Mouse (Mus musculus): Measurements from ENCODE around the gene Nceh1. TPM values are rescaled to one million over a fixed set of nuclear protein-coding genes. Genes with fewer than 3 reads are reported as not detected.

Gene Nceh1
- polyA plus RNA-seq, 1 experiment from 2014 or later, result 3.0 TPM

DNA sequence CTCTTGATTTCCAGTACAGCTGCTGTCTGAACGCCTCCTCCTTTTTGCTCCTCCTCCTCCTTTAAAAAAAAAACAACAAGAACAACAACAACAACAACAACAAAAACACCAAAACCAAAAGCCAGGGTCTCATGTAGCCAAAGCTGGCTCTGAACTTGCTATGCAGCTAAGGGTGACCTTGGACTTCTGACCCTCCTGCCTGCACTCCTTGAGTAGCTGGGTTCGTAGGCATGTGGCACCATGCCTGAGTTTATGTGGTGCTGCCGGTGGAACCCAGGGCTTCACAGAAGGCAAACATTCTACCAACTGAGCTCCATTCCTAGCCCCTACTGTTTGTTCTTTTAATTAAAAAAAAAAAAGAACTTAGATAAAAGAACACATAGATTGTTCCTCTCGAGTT is 50.6 kb downstream of the Nceh1 start:
- no peaks in the 10 kb centered on the region for H3K4me1 ChIP-seq (replicated peaks; ENCODE audit: control insufficient read depth, insufficient read depth, low read length)
- no peak overlapping the region for H3K27ac ChIP-seq (ENCODE audit: low read depth, low read length)
- H3K4me2 ChIP-seq (replicated peaks; ENCODE audit: low read depth, low read length), result no peak overlapping the region
- DNase-seq (ENCODE audit: low spot score), result no peak
- 87% methylated on average over 4 of the region's 4 CpGs for WGBS
- H3K4me3 ChIP-seq (ENCODE audit: low read depth, low read length), result no peak overlapping the region
- H3K9ac ChIP-seq (ENCODE audit: low read depth, low read length), result no peak overlapping the region
- H3K9me3 ChIP-seq (ENCODE audit: control insufficient read depth, low read length), result no peaks in the 10 kb centered on the region
- ATAC-seq (ENCODE audit: low FRiP score), result no peak
- no peaks in the 10 kb centered on the region for H3K27me3 ChIP-seq (ENCODE audit: control insufficient read depth, insufficient read depth, low read length)
- no peaks in the 10 kb centered on the region for H3K36me3 ChIP-seq (ENCODE audit: control insufficient read depth, insufficient read depth, low read length)

DNA sequence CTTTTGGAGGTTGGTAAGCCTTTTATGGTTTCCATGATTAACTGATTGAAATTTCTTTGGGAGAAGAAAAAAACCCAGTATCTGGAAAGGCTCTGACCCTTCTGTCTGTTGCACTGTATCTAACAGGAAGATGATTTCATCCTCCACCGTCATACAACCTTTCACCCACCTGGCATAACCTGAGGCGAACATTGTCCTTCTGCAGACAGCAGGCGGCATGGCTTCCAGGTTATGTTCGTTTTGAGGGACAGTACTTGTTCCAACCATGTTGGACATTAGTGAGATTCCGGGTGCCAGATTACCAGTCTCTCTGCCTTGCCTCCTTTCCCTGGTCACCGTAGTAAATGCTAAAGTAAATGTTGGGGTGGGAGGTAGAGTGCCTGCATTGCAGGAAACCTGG is 51.1 kb downstream of the Nceh1 start:
- Histone ChIP-seq H3K4me2 (replicated peaks; ENCODE audit: low read depth, low read length) (no peak overlapping the region), H3K9me3 (ENCODE audit: control insufficient read depth, low read length) (no peaks in the 10 kb centered on the region), H3K9ac (ENCODE audit: low read depth, low read length) (no peak overlapping the region), H3K4me1 (replicated peaks; ENCODE audit: control insufficient read depth, insufficient read depth, low read length) (no peaks in the 10 kb centered on the region), H3K27ac (ENCODE audit: low read depth, low read length) (no peak overlapping the region), H3K4me3 (ENCODE audit: low read depth, low read length) (no peak overlapping the region), H3K27me3 (ENCODE audit: control insufficient read depth, insufficient read depth, low read length) (no peaks in the 10 kb centered on the region), H3K36me3 (ENCODE audit: control insufficient read depth, insufficient read depth, low read length) (no peaks in the 10 kb centered on the region)
- 92% methylated on average over 6 of the region's 6 CpGs for WGBS
- DNase-seq (ENCODE audit: low spot score) (no peak), ATAC-seq (ENCODE audit: low FRiP score) (no peak)

DNA sequence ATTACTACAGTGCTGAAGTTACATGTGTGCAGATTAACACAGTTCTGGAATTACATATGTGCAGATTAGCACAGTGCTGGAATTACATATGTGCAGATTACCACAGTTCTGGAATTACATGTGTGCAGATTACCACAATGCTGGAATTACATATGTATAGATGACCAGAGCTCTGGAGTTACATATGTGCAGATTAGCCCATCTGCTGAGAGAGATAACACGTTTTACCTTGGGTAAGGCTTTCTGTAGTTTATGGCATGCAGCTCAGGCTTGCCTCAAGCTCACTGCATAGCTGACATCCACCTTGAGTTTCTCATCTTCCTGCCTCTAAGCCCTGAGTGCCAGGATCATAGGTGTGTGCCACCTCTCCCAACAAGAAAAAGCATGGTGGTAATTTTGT is 52.2 kb downstream of the Nceh1 start:
- 60% methylated on average over 1 of the region's 1 CpGs for WGBS
- Histone ChIP-seq H3K27ac (ENCODE audit: low read depth, low read length) (no peak overlapping the region), H3K9me3 (ENCODE audit: control insufficient read depth, low read length) (no peaks in the 10 kb centered on the region), H3K4me3 (ENCODE audit: low read depth, low read length) (no peak overlapping the region), H3K4me1 (replicated peaks; ENCODE audit: control insufficient read depth, insufficient read depth, low read length) (no peaks in the 10 kb centered on the region), H3K27me3 (ENCODE audit: control insufficient read depth, insufficient read depth, low read length) (no peaks in the 10 kb centered on the region), H3K36me3 (ENCODE audit: control insufficient read depth, insufficient read depth, low read length) (no peaks in the 10 kb centered on the region), H3K9ac (ENCODE audit: low read depth, low read length) (no peak overlapping the region), H3K4me2 (replicated peaks; ENCODE audit: low read depth, low read length) (no peak overlapping the region)
- no peak for DNase-seq (ENCODE audit: low spot score)
- no peak for ATAC-seq (ENCODE audit: low FRiP score)

DNA sequence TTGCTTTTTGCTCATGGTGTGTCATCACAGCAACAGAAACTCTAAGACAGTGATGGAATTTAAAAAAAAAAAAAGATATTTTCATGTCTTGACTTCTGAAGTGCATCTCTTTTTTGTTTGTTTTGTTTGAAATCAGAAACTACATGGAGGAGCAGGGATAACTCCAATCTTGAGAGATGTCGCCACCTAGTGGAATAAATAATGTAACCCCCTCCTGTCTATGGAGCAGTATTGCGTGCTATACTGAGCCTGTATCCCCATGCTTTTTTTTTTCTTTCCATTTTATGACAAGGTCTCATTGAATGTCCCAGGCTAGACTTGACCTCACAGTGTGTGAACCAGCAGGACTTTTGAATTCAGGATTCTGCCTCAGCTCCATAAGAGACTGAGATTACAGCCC is 54.5 kb downstream of the Nceh1 start:
- Histone ChIP-seq H3K4me3 (ENCODE audit: low read depth, low read length) (no peak overlapping the region), H3K27me3 (ENCODE audit: control insufficient read depth, insufficient read depth, low read length) (no peaks in the 10 kb centered on the region)
- ATAC-seq (ENCODE audit: low FRiP score), result peak; percentile 56; the same call in 1 of the 2 replicates

DNA sequence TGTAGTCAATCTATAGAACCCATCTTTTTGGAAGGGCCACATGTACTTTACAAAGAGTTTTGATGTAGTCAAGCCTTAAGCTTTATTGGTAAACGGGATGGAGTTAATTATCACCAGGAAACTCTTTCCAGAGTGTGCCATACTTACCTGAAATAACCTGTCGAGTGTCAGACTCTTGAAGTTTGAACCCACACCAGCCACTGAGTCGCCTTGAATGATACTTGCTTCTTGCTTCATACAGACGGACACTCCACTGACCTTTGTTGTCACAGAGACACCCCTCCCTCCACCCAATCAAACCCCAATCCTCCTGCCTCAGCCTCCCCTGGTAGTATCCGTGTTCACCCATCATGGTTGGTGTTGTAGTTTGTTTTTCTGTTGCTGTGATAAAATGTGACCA is 55.8 kb downstream of the Nceh1 start:
- Histone ChIP-seq H3K36me3 (ENCODE audit: control insufficient read depth, insufficient read depth, low read length) (no peaks in the 10 kb centered on the region), H3K9me3 (ENCODE audit: control insufficient read depth, low read length) (no peaks in the 10 kb centered on the region), H3K9ac (ENCODE audit: low read depth, low read length) (no peak overlapping the region), H3K4me3 (ENCODE audit: low read depth, low read length) (no peak overlapping the region), H3K27ac (ENCODE audit: low read depth, low read length) (no peak overlapping the region), H3K4me1 (replicated peaks; ENCODE audit: control insufficient read depth, insufficient read depth, low read length) (no peaks in the 10 kb centered on the region), H3K4me2 (replicated peaks; ENCODE audit: low read depth, low read length) (no peak overlapping the region), H3K27me3 (ENCODE audit: control insufficient read depth, insufficient read depth, low read length) (no peaks in the 10 kb centered on the region)
- ATAC-seq (ENCODE audit: low FRiP score) (no peak), DNase-seq (ENCODE audit: low spot score) (no peak)
- WGBS, result 88% methylated on average over 5 of the region's 5 CpGs

More for the DNA sequence above, 54.5 kb downstream of the Nceh1 start:
- H3K4me2 ChIP-seq (replicated peaks; ENCODE audit: low read depth, low read length), result no peak overlapping the region
- H3K9ac ChIP-seq (ENCODE audit: low read depth, low read length), result no peak overlapping the region
- H3K9me3 ChIP-seq (ENCODE audit: control insufficient read depth, low read length), result no peaks in the 10 kb centered on the region
- no peaks in the 10 kb centered on the region for H3K4me1 ChIP-seq (replicated peaks; ENCODE audit: control insufficient read depth, insufficient read depth, low read length)
- no peaks in the 10 kb centered on the region for H3K36me3 ChIP-seq (ENCODE audit: control insufficient read depth, insufficient read depth, low read length)
- DNase-seq (ENCODE audit: low spot score), result peak; percentile 56
- no peak overlapping the region for H3K27ac ChIP-seq (ENCODE audit: low read depth, low read length)
- whole genome bisulfite sequencing, result 17% methylated on average over 2 of the region's 2 CpGs

DNA sequence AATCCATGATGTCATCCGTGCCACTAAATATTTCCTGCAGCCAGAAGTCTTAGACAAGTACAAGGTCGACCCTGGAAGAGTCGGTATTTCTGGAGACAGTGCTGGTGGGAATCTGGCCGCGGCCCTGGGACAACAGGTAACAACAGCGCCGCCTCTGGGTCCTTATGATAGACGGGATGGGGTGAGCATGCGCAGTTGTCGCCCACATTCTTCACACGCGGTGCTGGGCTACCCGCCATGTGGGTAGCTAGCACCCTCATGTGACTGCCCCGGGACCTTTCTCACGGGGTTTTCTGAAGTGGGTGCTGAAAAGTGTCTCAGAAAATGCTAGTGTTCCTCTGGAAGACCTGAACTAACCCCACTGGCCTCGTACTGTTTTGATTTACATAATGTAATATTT is 56.8 kb downstream of the Nceh1 start:
- H3K4me1 ChIP-seq (replicated peaks; ENCODE audit: control insufficient read depth, insufficient read depth, low read length), result no peaks in the 10 kb centered on the region
- H3K4me2 ChIP-seq (replicated peaks; ENCODE audit: low read depth, low read length), result no peak overlapping the region
- no peak for ATAC-seq (ENCODE audit: low FRiP score)
- no peak overlapping the region for H3K4me3 ChIP-seq (ENCODE audit: low read depth, low read length)
- H3K27me3 ChIP-seq (ENCODE audit: control insufficient read depth, insufficient read depth, low read length), result no peaks in the 10 kb centered on the region
- H3K27ac ChIP-seq (ENCODE audit: low read depth, low read length), result no peak overlapping the region
- H3K9ac ChIP-seq (ENCODE audit: low read depth, low read length), result no peak overlapping the region
- no peaks in the 10 kb centered on the region for H3K9me3 ChIP-seq (ENCODE audit: control insufficient read depth, low read length)
- WGBS, result 90% methylated on average over 16 of the region's 16 CpGs
- DNase-seq (ENCODE audit: low spot score), result no peak
- no peaks in the 10 kb centered on the region for H3K36me3 ChIP-seq (ENCODE audit: control insufficient read depth, insufficient read depth, low read length)

- ATAC-seq (ENCODE audit: low FRiP score) (no peak), DNase-seq (ENCODE audit: low spot score) (no peak)
- H3K27me3 ChIP-seq (ENCODE audit: control insufficient read depth, insufficient read depth, low read length), result no peaks in the 10 kb centered on the region
- no peak overlapping the region for H3K4me3 ChIP-seq (ENCODE audit: low read depth, low read length)
- no peaks in the 10 kb centered on the region for H3K4me1 ChIP-seq (replicated peaks; ENCODE audit: control insufficient read depth, insufficient read depth, low read length)
- H3K27ac ChIP-seq (ENCODE audit: low read depth, low read length), result no peak overlapping the region
- H3K9ac ChIP-seq (ENCODE audit: low read depth, low read length), result no peak overlapping the region
- H3K9me3 ChIP-seq (ENCODE audit: control insufficient read depth, low read length), result no peaks in the 10 kb centered on the region
- 93% methylated on average over 9 of the region's 9 CpGs for WGBS
- no peak overlapping the region for H3K4me2 ChIP-seq (replicated peaks; ENCODE audit: low read depth, low read length)
- no peaks in the 10 kb centered on the region for H3K36me3 ChIP-seq (ENCODE audit: control insufficient read depth, insufficient read depth, low read length)
Observed at GRCm38 (mm10) chr3:27241864-27242263, 59.1 kb downstream of the Nceh1 start.

DNA sequence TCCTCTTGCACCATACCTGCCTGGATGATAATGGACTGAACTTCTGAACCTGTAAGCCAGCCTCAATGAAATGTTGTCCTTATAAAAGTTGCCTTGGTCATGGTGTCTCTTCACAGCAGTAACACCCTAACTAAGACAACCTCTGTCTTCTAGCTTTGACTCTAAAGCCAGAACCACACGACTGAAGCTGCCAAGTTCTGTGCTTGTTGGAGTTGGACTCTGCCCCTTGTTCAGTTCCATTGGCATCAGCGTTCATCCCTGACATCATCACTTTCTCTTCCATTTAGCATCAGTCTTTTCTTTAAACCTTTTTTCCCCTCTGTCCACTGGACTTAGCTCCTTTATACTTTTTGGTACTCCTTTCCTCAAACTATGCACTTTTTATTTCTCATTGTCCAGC is 63.4 kb downstream of the Nceh1 start:
- DNase-seq (ENCODE audit: low spot score) (no peak), ATAC-seq (ENCODE audit: low FRiP score) (no peak)
- WGBS, result 83% methylated on average over 2 of the region's 2 CpGs
- no peak overlapping the region for H3K4me3 ChIP-seq (ENCODE audit: low read depth, low read length)
- H3K4me1 ChIP-seq (replicated peaks; ENCODE audit: control insufficient read depth, insufficient read depth, low read length), result no peaks in the 10 kb centered on the region
- H3K27me3 ChIP-seq (ENCODE audit: control insufficient read depth, insufficient read depth, low read length), result no peaks in the 10 kb centered on the region
- H3K4me2 ChIP-seq (replicated peaks; ENCODE audit: low read depth, low read length), result no peak overlapping the region
- H3K27ac ChIP-seq (ENCODE audit: low read depth, low read length), result no peak overlapping the region
- H3K36me3 ChIP-seq (ENCODE audit: control insufficient read depth, insufficient read depth, low read length), result no peaks in the 10 kb centered on the region
- no peak overlapping the region for H3K9ac ChIP-seq (ENCODE audit: low read depth, low read length)
- H3K9me3 ChIP-seq (ENCODE audit: control insufficient read depth, low read length), result no peaks in the 10 kb centered on the region

- Histone ChIP-seq H3K9me3 (ENCODE audit: control insufficient read depth, low read length) (no peaks in the 10 kb centered on the region), H3K4me2 (replicated peaks; ENCODE audit: low read depth, low read length) (no peak overlapping the region), H3K4me3 (ENCODE audit: low read depth, low read length) (no peak overlapping the region), H3K9ac (ENCODE audit: low read depth, low read length) (no peak overlapping the region), H3K27me3 (ENCODE audit: control insufficient read depth, insufficient read depth, low read length) (no peaks in the 10 kb centered on the region), H3K4me1 (replicated peaks; ENCODE audit: control insufficient read depth, insufficient read depth, low read length) (no peaks in the 10 kb centered on the region), H3K27ac (ENCODE audit: low read depth, low read length) (no peak overlapping the region), H3K36me3 (ENCODE audit: control insufficient read depth, insufficient read depth, low read length) (no peaks in the 10 kb centered on the region)
- 86% methylated on average over 1 of the region's 1 CpGs for WGBS
- ATAC-seq (ENCODE audit: low FRiP score), result no peak
- DNase-seq (ENCODE audit: low spot score), result no peak
Observed at GRCm38 (mm10) chr3:27247785-27248184, 65.0 kb downstream of the Nceh1 start.

All from hindbrain, embryonic 11.5 days (tissue).